Mouse (Mus musculus): ENCODE measurements around the gene Bcas2. TPM values are rescaled to one million over a fixed set of nuclear protein-coding genes. Genes with fewer than 3 reads are reported as not detected.

Gene Bcas2
- total RNA-seq (2017) = 75.9 and 94.6 TPM in 2 replicates

DNA sequence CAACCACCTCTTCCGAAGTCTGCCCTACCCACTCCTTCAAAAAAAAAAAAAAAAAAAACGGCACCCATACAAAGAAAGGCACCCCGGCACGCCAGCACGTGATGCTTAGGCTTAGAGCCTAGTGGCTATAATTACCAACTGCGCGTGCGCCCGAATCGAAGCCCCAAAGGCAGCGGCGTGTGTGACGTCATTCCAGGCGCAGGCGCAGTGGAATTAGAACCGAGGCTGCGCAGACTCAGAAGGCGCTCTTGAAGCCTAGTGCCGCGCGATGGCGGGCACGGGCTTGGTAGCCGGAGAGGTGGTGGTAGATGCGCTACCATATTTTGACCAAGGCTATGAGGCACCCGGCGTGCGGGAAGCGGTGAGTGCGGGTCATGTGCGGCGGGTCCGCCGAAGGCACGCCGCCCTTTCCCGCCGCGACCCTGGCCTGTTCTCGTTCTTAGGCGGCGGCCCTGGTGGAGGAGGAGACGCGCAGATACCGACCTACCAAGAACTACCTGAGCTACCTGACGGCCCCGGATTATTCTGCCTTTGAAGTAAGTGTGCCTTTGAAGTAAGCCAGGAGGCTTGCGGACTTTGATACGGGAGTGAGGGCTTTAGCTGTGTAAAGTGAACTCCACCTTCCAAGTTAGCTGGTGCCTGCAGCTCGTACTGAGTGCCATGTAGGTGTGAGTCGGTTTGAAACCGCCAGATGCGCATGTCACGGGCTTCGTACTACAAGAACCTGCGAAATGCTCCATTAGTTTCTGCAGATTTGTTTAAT is at the start of gene Bcas2:
Bcas2 (plus strand) TSS at position 151 of the 763 bp plus-strand sequence.
- peak; percentile 89 for ATAC-seq (ENCODE audit: extremely low read depth, insufficient number of reproducible peaks, low FRiP score, poor library complexity, severe bottlenecking)

DNA sequence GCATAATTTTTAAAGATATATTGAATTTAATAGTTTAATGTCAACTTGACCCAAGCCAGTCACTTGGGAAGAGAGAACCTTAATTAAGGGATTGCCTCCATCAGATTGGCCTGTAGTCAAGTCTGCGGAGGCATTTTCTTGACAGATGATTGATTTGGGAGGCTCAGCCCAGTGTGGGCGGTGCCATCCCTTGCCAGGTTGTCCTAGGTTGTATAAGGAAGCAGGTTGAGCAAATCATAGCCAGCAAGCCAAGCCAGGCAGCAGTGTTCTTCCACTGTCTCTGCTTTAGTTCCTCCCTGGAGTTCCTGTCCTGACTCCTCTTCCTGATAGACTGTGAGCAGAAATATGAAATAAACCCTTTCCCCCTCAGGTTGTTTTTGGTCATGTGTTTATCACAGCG is 47.8 kb upstream of the Bcas2 start:
- ATAC-seq (ENCODE audit: extremely low read depth, insufficient number of reproducible peaks, low FRiP score, poor library complexity, severe bottlenecking) = no peak

- no peak for ATAC-seq (ENCODE audit: extremely low read depth, insufficient number of reproducible peaks, low FRiP score, poor library complexity, severe bottlenecking)
Observed at GRCm38 (mm10) chr3:103126138-103126537, 45.3 kb upstream of the Bcas2 start.

DNA sequence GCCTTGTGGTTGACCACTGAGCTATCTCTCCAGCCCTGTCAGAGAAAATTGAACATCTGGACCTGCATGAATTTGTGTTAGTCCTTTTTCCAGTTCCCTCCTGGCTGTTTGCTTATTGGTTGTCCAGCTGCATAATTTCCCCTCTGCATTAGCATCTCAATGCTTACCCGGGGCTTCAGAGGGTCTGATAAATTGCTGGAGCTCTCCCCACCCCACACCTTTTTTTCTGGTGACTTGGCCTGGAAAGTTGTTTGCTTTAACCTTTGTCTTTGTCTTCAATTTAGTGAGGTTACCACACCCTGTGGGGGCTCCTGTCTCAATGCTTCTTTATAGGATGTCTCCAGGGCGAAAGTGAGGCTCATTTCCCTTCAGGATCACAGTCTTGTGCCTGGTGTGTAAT is 44.3 kb upstream of the Bcas2 start:
- no peak for ATAC-seq (ENCODE audit: extremely low read depth, insufficient number of reproducible peaks, low FRiP score, poor library complexity, severe bottlenecking)

- no peak for ATAC-seq (ENCODE audit: extremely low read depth, insufficient number of reproducible peaks, low FRiP score, poor library complexity, severe bottlenecking)
Observed at GRCm38 (mm10) chr3:103127721-103128120, 43.7 kb upstream of the Bcas2 start.

GRCm38 (mm10) chr3:103128251-103128650 is 43.2 kb upstream of the Bcas2 start:
- no peak for ATAC-seq (ENCODE audit: extremely low read depth, insufficient number of reproducible peaks, low FRiP score, poor library complexity, severe bottlenecking)

DNA sequence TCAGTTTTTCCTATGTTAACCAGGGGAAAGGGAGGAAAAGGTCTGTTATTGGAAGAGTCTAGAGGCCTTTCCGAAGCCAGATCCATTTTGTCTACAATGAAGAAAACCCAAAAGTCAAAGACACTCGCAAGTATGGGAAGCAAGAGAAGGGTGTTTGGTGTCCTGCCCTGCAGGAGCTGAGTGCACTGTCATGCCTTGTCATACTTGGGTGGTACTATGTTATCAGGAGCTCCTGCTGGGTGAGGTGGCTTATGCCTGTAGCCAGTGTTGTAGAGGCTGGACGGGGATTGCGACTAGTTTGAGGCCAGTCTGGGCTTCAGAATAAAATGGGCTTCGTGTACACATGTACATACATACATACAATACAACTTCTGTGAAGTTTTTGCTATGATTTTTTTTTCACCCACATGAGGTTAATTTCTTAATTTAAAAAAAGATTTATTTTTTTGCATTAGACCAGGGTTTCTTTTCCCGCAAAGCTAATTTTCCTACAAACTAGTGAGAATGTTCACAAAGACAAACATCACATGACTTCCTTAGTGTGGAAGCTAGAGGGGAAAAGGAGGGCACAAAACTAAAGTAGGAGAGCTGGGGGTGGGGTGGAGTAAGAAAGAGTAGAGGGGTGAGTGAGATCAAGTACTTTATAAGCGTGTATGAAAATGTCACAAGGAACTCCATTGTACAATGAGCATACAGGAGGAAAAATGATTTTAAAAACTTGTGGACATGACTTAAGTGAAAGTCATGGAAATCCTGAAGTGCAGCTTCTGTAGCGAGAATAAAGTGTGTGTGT is 41.9 kb upstream of the Bcas2 start:
- ATAC-seq (ENCODE audit: extremely low read depth, insufficient number of reproducible peaks, low FRiP score, poor library complexity, severe bottlenecking) = no peak

GRCm38 (mm10) chr3:103130236-103130751 is 41.2 kb upstream of the Bcas2 start:
- peak; percentile 30; the same call in 1 of the 2 replicates for ATAC-seq (ENCODE audit: extremely low read depth, insufficient number of reproducible peaks, low FRiP score, poor library complexity, severe bottlenecking)

DNA sequence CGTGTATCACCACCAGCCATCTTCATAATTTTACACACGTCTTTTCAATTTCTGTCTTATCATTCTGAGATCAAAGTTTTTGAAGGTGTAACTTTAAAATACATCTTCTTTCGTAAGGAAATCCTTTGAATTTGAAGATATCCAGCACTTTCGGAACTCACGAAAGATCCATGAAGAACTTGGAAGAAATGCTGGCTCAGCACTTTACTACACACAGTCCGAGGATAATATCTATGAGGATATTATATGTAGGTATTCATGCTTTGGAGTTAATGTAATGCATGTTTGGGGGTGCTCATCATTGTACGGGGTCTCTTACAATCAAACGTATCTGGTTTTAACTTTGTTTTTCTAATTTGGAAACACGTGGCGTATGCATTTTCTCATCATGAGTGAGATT is 38.4 kb upstream of the Bcas2 start:
- no peak for ATAC-seq (ENCODE audit: extremely low read depth, insufficient number of reproducible peaks, low FRiP score, poor library complexity, severe bottlenecking)

DNA sequence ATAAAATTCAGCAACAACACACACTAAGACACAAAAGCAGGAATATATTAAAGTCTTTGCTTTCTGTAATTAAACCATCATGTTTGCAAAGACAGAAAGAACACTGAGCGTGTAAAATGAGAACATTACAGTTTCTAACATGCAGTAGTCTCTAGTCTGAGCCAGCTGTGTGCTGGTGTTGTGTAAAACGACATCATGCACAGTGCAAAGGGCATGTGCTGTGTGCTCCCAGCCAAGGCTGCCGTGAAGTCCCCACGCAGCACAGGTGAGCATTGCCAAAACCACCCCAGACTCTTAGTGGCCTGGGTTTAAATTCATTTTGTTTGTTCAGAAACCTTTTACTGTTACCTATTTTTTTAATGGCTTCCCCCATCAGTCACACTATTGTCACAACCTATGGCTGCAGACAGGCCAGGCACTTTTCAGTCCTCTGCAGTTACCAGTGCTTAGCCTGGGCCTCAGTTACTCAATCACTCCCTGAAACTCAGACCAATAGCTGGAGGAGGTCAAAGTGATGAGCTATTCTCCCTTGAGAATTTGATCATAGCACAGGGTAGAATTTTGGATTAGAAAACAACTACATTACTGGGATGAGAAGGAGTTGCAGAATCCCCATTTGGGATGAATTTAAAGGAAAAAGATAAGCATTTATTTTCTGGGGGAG is 34.9 kb upstream of the Bcas2 start:
- no peak for ATAC-seq (ENCODE audit: extremely low read depth, insufficient number of reproducible peaks, low FRiP score, poor library complexity, severe bottlenecking)

GRCm38 (mm10) chr3:103139047-103139446 is 32.4 kb upstream of the Bcas2 start:
- no peak for ATAC-seq (ENCODE audit: extremely low read depth, insufficient number of reproducible peaks, low FRiP score, poor library complexity, severe bottlenecking)

GRCm38 (mm10) chr3:103140095-103140838 is 31.2 kb upstream of the Bcas2 start:
- 0 out of 2 replicates have a peak, but pooled peaks have one; percentile 16 for ATAC-seq (ENCODE audit: extremely low read depth, insufficient number of reproducible peaks, low FRiP score, poor library complexity, severe bottlenecking)

GRCm38 (mm10) chr3:103141287-103141686 is 30.2 kb upstream of the Bcas2 start:
- ATAC-seq (ENCODE audit: extremely low read depth, insufficient number of reproducible peaks, low FRiP score, poor library complexity, severe bottlenecking) = no peak

DNA sequence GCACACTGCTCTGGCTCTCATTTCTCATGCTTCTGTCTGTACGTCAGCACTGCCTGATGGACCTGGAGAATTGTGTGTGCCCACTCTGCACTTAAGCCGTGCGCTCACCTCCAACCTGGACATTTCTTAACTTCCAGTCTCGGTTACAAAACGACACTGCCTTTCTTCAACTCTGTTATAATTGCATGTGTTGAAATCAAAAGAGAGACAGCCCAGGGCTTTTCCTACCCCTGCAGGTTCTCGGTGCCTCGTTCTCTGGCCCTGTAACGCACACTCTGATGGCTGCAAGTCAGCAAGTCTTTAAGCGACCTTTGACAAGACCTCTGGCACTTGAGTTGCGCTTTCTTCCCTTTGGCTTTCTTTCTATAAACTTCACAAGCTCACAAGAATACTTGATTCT is 29.1 kb upstream of the Bcas2 start:
- ATAC-seq (ENCODE audit: extremely low read depth, insufficient number of reproducible peaks, low FRiP score, poor library complexity, severe bottlenecking) = no peak

DNA sequence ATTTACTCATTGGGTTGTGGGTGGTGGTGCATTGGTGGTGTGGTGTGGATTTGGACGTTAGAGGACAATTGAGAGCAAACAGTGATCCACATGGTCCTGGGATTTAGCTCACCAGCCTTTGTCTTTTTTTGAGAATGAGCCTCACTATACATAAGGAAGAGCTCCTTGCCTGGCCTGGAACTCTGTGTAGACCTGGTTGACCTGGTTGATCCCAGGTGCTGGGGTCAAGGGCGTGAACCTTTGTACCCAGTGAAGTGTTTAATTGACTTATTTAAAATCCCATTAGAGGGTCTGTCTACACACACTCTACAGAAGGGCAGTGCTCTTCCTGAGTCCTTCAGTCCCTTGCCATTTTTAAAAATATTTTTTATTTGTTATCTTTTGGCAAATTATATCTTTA is 26.1 kb upstream of the Bcas2 start:
- ATAC-seq (ENCODE audit: extremely low read depth, insufficient number of reproducible peaks, low FRiP score, poor library complexity, severe bottlenecking) = no peak

GRCm38 (mm10) chr3:103145791-103146190 is 25.7 kb upstream of the Bcas2 start:
- ATAC-seq (ENCODE audit: extremely low read depth, insufficient number of reproducible peaks, low FRiP score, poor library complexity, severe bottlenecking) = no peak

- no peak for ATAC-seq (ENCODE audit: extremely low read depth, insufficient number of reproducible peaks, low FRiP score, poor library complexity, severe bottlenecking)
Observed at GRCm38 (mm10) chr3:103146330-103147166, 24.9 kb upstream of the Bcas2 start.

- no peak for ATAC-seq (ENCODE audit: extremely low read depth, insufficient number of reproducible peaks, low FRiP score, poor library complexity, severe bottlenecking)
Observed at GRCm38 (mm10) chr3:103147775-103148174, 23.7 kb upstream of the Bcas2 start.
